Mouse (Mus musculus) limb, embryonic 10.5 days (tissue): ENCODE measurements around the gene Rdh16. TPM values are rescaled to one million over a fixed set of nuclear protein-coding genes. Genes with fewer than 3 reads are reported as not detected.
"Not testable (repeated sequence)": the region's sequence is repeated elsewhere in the genome, so short reads cannot be mapped to it uniquely, and the experiment has no call there.

Source experiments
- DNase-seq: peaks from one replicate; pipeline ENCODE4 v3.0.0-alpha.2; 2017; ENCODE audit warnings: low spot score
- H3K27ac ChIP-seq: fragments of 300-500 bp; sonication (generic); 2 replicates; pipeline ENCODE4 v1.5.1; 2016; ENCODE audit warnings: mild to moderate bottlenecking
- H3K27me3 ChIP-seq: fragments of 300-500 bp; sonication (generic); 2 replicates; pipeline ENCODE4 v1.6.1; 2016; ENCODE audit warnings: low read depth, mild to moderate bottlenecking; ENCODE audit not compliant: poor library complexity, severe bottlenecking
- H3K36me3 ChIP-seq: fragments of 300-500 bp; sonication (generic); 2 replicates; pipeline ENCODE4 v1.6.1; 2016; ENCODE audit warnings: mild to moderate bottlenecking, moderate library complexity
- H3K4me1 ChIP-seq: fragments of 300-500 bp; sonication (generic); 2 replicates; pipeline ENCODE4 v1.6.1; 2016
- H3K4me3 ChIP-seq: fragments of 300-500 bp; sonication (generic); 2 replicates; pipeline ENCODE4 v1.5.1; 2016; ENCODE audit warnings: mild to moderate bottlenecking, moderate library complexity
- H3K9me3 ChIP-seq: fragments of 300-500 bp; sonication (generic); replicated peaks from 2 replicates; pipeline ENCODE4 v1.6.1; 2016; ENCODE audit warnings: mild to moderate bottlenecking
- WGBS: fragments of 180-500 bp; shearing (Covaris S2); methylation state at CpG from one replicate; pipeline ENCODE4 v1.1.7; 2016; 5-methylcytosine and 5-hydroxymethylcytosine counted together
- polyA plus RNA-seq: library from polyadenylated mRNA; unstranded; fragments of >200 nt; fragmentation: Nextera tagmentation; extraction: Ambion mirVana; gene quantifications from 2 replicates; pipeline ENCODE4 v1.2.1, GENCODE M21; 2016

The Rdh16 gene
- polyA plus RNA-seq, 1 experiment from 2014 or later: not detected

GRCm38 (mm10) chr10:127891481-127891880, 90.5 kb downstream of the Rdh16 start:
- H3K36me3 ChIP-seq: no peaks in the 10 kb centered on the region
- DNase-seq: no peak
- H3K4me3 ChIP-seq: no peak overlapping the region
- H3K27ac ChIP-seq: no peak overlapping the region
- no peaks in the 10 kb centered on the region for H3K9me3 ChIP-seq
- no peaks in the 10 kb centered on the region for H3K27me3 ChIP-seq
- H3K4me1 ChIP-seq: peaks cover 7% of the 10 kb centered on the region
- whole genome bisulfite sequencing: 93% methylated on average over 1 of the region's 1 CpGs

GRCm38 (mm10) chr10:127893163-127894022, 92.4 kb downstream of the Rdh16 start:
- not testable (repeated sequence) for H3K27me3 ChIP-seq, H3K36me3 ChIP-seq, H3K4me1 ChIP-seq, H3K27ac ChIP-seq, DNase-seq, H3K9me3 ChIP-seq, H3K4me3 ChIP-seq
- 73% methylated on average over 5 of the region's 5 CpGs for WGBS

Other genes with a start within 250 kb of the Rdh16 start
- 48.6 and 67.8 TPM in 2 replicates for gene Lrp1, start 180.0 kb upstream of the Rdh16 start, polyA plus RNA-seq
- gene Stat6, start 158.2 kb upstream of the Rdh16 start, polyA plus RNA-seq: 8.4 and 9.7 TPM in 2 replicates
- 11.9 and 12.3 TPM in 2 replicates for gene Nemp1, start 134.3 kb upstream of the Rdh16 start, polyA plus RNA-seq
- gene Nab2, start 132.6 kb upstream of the Rdh16 start, polyA plus RNA-seq: 13.1 and 17.4 TPM in 2 replicates
- gene Myo1a, start 96.0 kb upstream of the Rdh16 start, polyA plus RNA-seq: 0.49 and 0.78 TPM in 2 replicates
- 2.1 and 2.8 TPM in 2 replicates for gene Tac2, start 76.7 kb upstream of the Rdh16 start, polyA plus RNA-seq
- gene Zbtb39, start 61.6 kb upstream of the Rdh16 start, polyA plus RNA-seq: 5.1 and 5.5 TPM in 2 replicates
- 0.50 and 0.51 TPM in 2 replicates for gene Gpr182, start 49.4 kb upstream of the Rdh16 start, polyA plus RNA-seq
- gene Rdh1, start 41.4 kb upstream of the Rdh16 start, polyA plus RNA-seq: not detected in 2 replicates
- not detected in 2 replicates for gene Rdh16f1, start 41.4 kb upstream of the Rdh16 start, polyA plus RNA-seq
- 0.06 and 0.13 TPM in 2 replicates for gene Rdh9, start 24.8 kb upstream of the Rdh16 start, polyA plus RNA-seq
- not detected in 2 replicates for gene Rdh19, start 48.8 kb downstream of the Rdh16 start, polyA plus RNA-seq
- gene Rdh16f2, start 65.3 kb downstream of the Rdh16 start, polyA plus RNA-seq: not detected in 2 replicates
- not detected in 2 replicates for gene Rdh7, start 87.7 kb downstream of the Rdh16 start, polyA plus RNA-seq
- gene Sdr9c7, start 97.4 kb downstream of the Rdh16 start, polyA plus RNA-seq: not detected in 2 replicates
- not detected in 2 replicates for gene Hsd17b6, start 206.5 kb downstream of the Rdh16 start, polyA plus RNA-seq
- gene Prim1, start 214.0 kb downstream of the Rdh16 start, polyA plus RNA-seq: 99.0 and 109 TPM in 2 replicates
- gene Naca, start 234.4 kb downstream of the Rdh16 start, polyA plus RNA-seq: 898 and 1,037 TPM in 2 replicates